10 mouse cellular contexts compared by ENCODE assay signal in genomic region chr1:103986867-103987266, GRCm38 (mm10).
DNase-seq lines count a peak whose midpoint lies in the region; ATAC-seq lines count a peak whose summit lies in the region.
"Had no signal": no experiment of that assay in that cellular context is flagged by ENCODE, and none has a peak within 500 bp of the region (broad histone marks: within the 10 kb centered on the region; RNA-seq: fewer than 3 reads in every experiment).

No protein-coding gene starts in this region.

- peak; percentile 74; the same call in 1 of the 2 replicates for ATAC-seq in hindbrain, embryonic 13.5 days (ENCODE audit: low FRiP score)
- ATAC-seq in midbrain, embryonic 14.5 days (ENCODE audit: low FRiP score, low TSS enrichment): peak; percentile 53; the same call in 1 of the 2 replicates

- DNase-seq in heart, postnatal 4 days: peak; percentile 11
- DNase-seq in heart, adult 11 months: no peak
- DNase-seq in ZHBTc4 (ENCODE audit: low read depth, low spot score): peak; percentile 38
- peak; percentile 80 for DNase-seq in midbrain, embryonic 14.5 days
- DNase-seq in adipocyte (ENCODE audit: low spot score): no peak
- no peak for DNase-seq in urinary bladder, postnatal 4 days (ENCODE audit: low spot score in 2 of 2)
- DNase-seq in cerebellum, adult 8-10 months: no peak

- H3K4me3 ChIP-seq in hindbrain, embryonic 13.5 days: no peak overlapping the region
- no peak overlapping the region for H3K4me3 ChIP-seq in midbrain, embryonic 14.5 days (replicated peaks; ENCODE audit: low read depth, low read length)
- H3K4me3 ChIP-seq: erythroblast, embryonic 14.5 days; limb, embryonic 12.5 days had no signal

- H3K4me2 ChIP-seq in hindbrain, embryonic 13.5 days: no peak overlapping the region
- H3K4me2 ChIP-seq in midbrain, embryonic 14.5 days (ENCODE audit: low read length): no peak overlapping the region
- H3K4me2 ChIP-seq: limb, embryonic 12.5 days had no signal

- no peak overlapping the region for H3K9ac ChIP-seq in hindbrain, embryonic 13.5 days
- H3K9ac ChIP-seq in midbrain, embryonic 14.5 days (replicated peaks; ENCODE audit: low read length): no peak overlapping the region
- H3K9ac ChIP-seq: limb, embryonic 12.5 days had no signal

- no peaks in the 10 kb centered on the region for H3K27me3 ChIP-seq in hindbrain, embryonic 13.5 days
- no peaks in the 10 kb centered on the region for H3K27me3 ChIP-seq in midbrain, embryonic 14.5 days (ENCODE audit: control insufficient read depth, insufficient read depth, low read length)
- H3K27me3 ChIP-seq: limb, embryonic 12.5 days had no signal

- WGBS in hindbrain, embryonic 13.5 days: 38% methylated on average over 1 of the region's 1 CpGs
- WGBS in midbrain, embryonic 14.5 days: 19% methylated on average over 1 of the region's 1 CpGs

- no peaks in the 10 kb centered on the region for H3K9me3 ChIP-seq in hindbrain, embryonic 13.5 days
- no peaks in the 10 kb centered on the region for H3K9me3 ChIP-seq in midbrain, embryonic 14.5 days (ENCODE audit: control insufficient read depth, low read length)
- H3K9me3 ChIP-seq: limb, embryonic 12.5 days had no signal

- no peak overlapping the region for H3K27ac ChIP-seq in hindbrain, embryonic 13.5 days
- H3K27ac ChIP-seq in midbrain, embryonic 14.5 days (replicated peaks; ENCODE audit: low read depth, low read length): no peak overlapping the region
- H3K27ac ChIP-seq: limb, embryonic 12.5 days had no signal

- H3K36me3 ChIP-seq in hindbrain, embryonic 13.5 days: no peaks in the 10 kb centered on the region
- no peaks in the 10 kb centered on the region for H3K36me3 ChIP-seq in midbrain, embryonic 14.5 days (ENCODE audit: control insufficient read depth, insufficient read depth, low read length)
- H3K36me3 ChIP-seq: limb, embryonic 12.5 days had no signal

- H3K4me1 ChIP-seq in hindbrain, embryonic 13.5 days (replicated peaks): no peaks in the 10 kb centered on the region
- no peaks in the 10 kb centered on the region for H3K4me1 ChIP-seq in midbrain, embryonic 14.5 days (ENCODE audit: control insufficient read depth, insufficient read depth, low read length)
- H3K4me1 ChIP-seq: limb, embryonic 12.5 days had no signal

Comparison
In these comparisons a context has a peak if more than half of its experiments do, and no peak if none do; other contexts are left out.
1. DNase-seq: peak in heart, postnatal 4 days (single experiment), ZHBTc4 (single experiment) and midbrain, embryonic 14.5 days (single experiment); none in heart, adult 11 months (single experiment), adipocyte (single experiment), urinary bladder, postnatal 4 days (0 of 2) and cerebellum, adult 8-10 months (single experiment).